ENCODE assay signal across 8 mouse cellular contexts in the genomic region with DNA sequence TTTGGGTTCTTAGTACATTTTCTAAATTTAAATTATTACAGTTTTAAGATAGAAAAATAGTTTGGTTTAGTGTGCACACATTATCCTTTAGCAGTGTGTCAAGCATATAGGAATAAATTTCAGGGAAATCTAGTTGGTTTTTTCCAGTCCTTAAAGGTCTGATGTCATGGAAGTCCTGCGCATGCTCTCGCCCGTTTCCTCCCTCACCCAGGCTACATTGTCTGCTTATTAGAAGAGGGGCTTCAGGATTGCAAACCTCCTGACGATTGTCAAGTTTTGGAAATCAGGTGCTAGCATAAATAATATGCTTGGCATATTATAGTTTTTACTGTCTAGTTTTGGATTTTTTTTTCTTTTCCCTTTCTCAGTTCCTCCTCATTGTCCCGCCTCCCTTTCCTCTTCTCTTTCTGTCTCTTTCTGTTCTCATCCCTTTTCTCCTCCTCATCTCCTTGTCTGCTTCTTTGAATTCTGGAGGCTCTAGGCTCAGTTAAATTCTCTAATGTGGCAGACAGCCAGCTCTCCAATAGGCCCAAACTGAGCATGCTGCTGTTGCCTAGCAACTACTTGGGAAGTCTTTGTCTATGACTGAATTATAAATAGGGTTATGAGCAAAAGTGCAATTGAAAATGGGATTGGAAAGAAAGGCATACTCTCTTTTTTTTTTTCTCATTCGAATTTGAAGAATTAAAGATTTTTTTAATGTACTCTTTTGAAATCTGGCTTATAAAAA. TPM values are rescaled to one million over a fixed set of nuclear protein-coding genes. Genes with fewer than 3 reads are reported as not detected.
DNase-seq lines count a peak whose midpoint lies in the region; ATAC-seq and TF ChIP-seq lines count a peak whose summit lies in the region.

No protein-coding gene starts in this region.

- intact Hi-C loops in gastrocnemius, adult 2 months (cut with DNase I): loop anchor here (10.0 kb wide), 1 partner anchor 257 kb away; a partner anchor contains a TSS
- intact Hi-C loops in gastrocnemius, postnatal 36 days (cut with DNase I): no loop called here

- no peaks in the 10 kb centered on the region for H3K27me3 ChIP-seq in cerebellum, adult 2 months (ENCODE audit: control insufficient read depth, insufficient read depth, low read length)
- H3K27me3 ChIP-seq in lung, embryonic 14.5 days (ENCODE audit: insufficient read depth, low read length): no peaks in the 10 kb centered on the region

- no peaks in the 10 kb centered on the region for H3K9me3 ChIP-seq in lung, embryonic 14.5 days (ENCODE audit: low read depth, low read length)

- peak; percentile 35 for DNase-seq in gastrocnemius, adult 2 months
- DNase-seq in gastrocnemius, postnatal 36 days: no peak
- peak; percentile 65 to 91 for DNase-seq in cerebellum, adult 2 months
- peak; percentile 70 to 92 for DNase-seq in frontal cortex, postnatal 36 days (ENCODE audit: low spot score in 2 of 2)
- DNase-seq in kidney, adult 8-10 months: peak; percentile 37 to 66
- DNase-seq in lung, embryonic 14.5 days: peak; percentile 93
- DNase-seq in right cerebral cortex, postnatal 36 days (ENCODE audit: low spot score in 2 of 2): peak; percentile 77 to 90
- no peak for DNase-seq in spleen, adult 18-20 months

- H3K4me3 ChIP-seq in gastrocnemius, adult 2 months: no peak overlapping the region
- no peak overlapping the region for H3K4me3 ChIP-seq in cerebellum, adult 2 months (replicated peaks; ENCODE audit: insufficient read depth, low read depth, low read length)
- H3K4me3 ChIP-seq in lung, embryonic 14.5 days (ENCODE audit: low read depth, low read length): no peak overlapping the region

- H3K27ac ChIP-seq in gastrocnemius, adult 2 months: peak overlapping the region; percentile 65
- peak overlapping the region; percentile 90 for H3K27ac ChIP-seq in cerebellum, adult 2 months (ENCODE audit: insufficient read depth, low read length)
- peak overlapping the region; percentile 78 for H3K27ac ChIP-seq in lung, embryonic 14.5 days (ENCODE audit: low read depth)

- TF ChIP-seq POLR2A in cerebellum, adult 2 months (IDR thresholded peaks at IDR 0.05; ENCODE audit: borderline replicate concordance, insufficient read depth, low read length): no peak

- no peak for TF ChIP-seq CTCF in gastrocnemius, adult 2 months (IDR thresholded peaks at IDR 0.05)
- no peak for TF ChIP-seq CTCF in cerebellum, adult 2 months (IDR thresholded peaks at IDR 0.05; ENCODE audit: borderline replicate concordance, insufficient read depth, low read depth, low read length)
- no peak for TF ChIP-seq CTCF in lung, embryonic 14.5 days (IDR thresholded peaks at IDR 0.05; ENCODE audit: low read depth)

- ATAC-seq in lung, embryonic 14.5 days (ENCODE audit: insufficient read depth): peak; percentile 76; the same call in 1 of the 2 replicates

- no peak overlapping the region for H3K4me2 ChIP-seq in lung, embryonic 14.5 days

- no peaks in the 10 kb centered on the region for H3K36me3 ChIP-seq in lung, embryonic 14.5 days (ENCODE audit: insufficient read depth)

- no peak overlapping the region for H3K9ac ChIP-seq in lung, embryonic 14.5 days

- H3K4me1 ChIP-seq in cerebellum, adult 2 months (ENCODE audit: control insufficient read depth, insufficient read depth, low read length): peaks cover 17% of the 10 kb centered on the region
- peaks cover 3% of the 10 kb centered on the region; the same call in 1 of the 2 replicates for H3K4me1 ChIP-seq in lung, embryonic 14.5 days (ENCODE audit: insufficient read depth)

- 26% methylated on average over 6 of the region's 6 CpGs for WGBS in cerebellum, adult 2 months
- 51% methylated on average over 6 of the region's 6 CpGs for WGBS in lung, embryonic 14.5 days

RNA-seq across cellular contexts. Expression of a gene that starts 42.2 kb away (rescaled TPM):
- total RNA-seq in gastrocnemius, adult 2 months (2021): 10 to 100 TPM; 43.4 to 46.9 TPM
- total RNA-seq in gastrocnemius, postnatal 36 days (2021): 10 to 100 TPM; 31.6 to 41.6 TPM
- 70.5 and 83.0 TPM in 2 replicates for polyA plus RNA-seq in cerebellum, adult 2 months (2012; rRNA removed)
- 48.3 and 56.1 TPM in 2 replicates for polyA plus RNA-seq in lung, embryonic 14.5 days (2014; fragmentation: Nextera tagmentation; extraction: Ambion mirVana)

Comparison
In these comparisons a context has a peak if more than half of its experiments do, and no peak if none do; other contexts are left out.
1. DNase-seq: peak in gastrocnemius, adult 2 months (single experiment), cerebellum, adult 2 months (2 of 2), frontal cortex, postnatal 36 days (2 of 2), kidney, adult 8-10 months (2 of 2), lung, embryonic 14.5 days (single experiment) and right cerebral cortex, postnatal 36 days (2 of 2); none in gastrocnemius, postnatal 36 days (0 of 2) and spleen, adult 18-20 months (0 of 2).
2. Peak in every context shown above with its lines, with median percentiles within 50 percentile points of each other: H3K27ac ChIP-seq.